ENCODE assay signal across 9 mouse cellular contexts in genomic region chr14:76765094-76765504, GRCm38 (mm10).
DNase-seq lines count a peak whose midpoint lies in the region; ATAC-seq and TF ChIP-seq lines count a peak whose summit lies in the region.
"Had no signal": no experiment of that assay in that cellular context is flagged by ENCODE, and none has a peak within 500 bp of the region (broad histone marks: within the 10 kb centered on the region; RNA-seq: fewer than 3 reads in every experiment).

No protein-coding gene starts in this region.

- DNase-seq in heart, adult 2 months, result peak; percentile 26 to 47
- no peak for DNase-seq in heart, postnatal 25 days (ENCODE audit: low spot score)
- DNase-seq in brain, adult 2 months (ENCODE audit: low read depth, low spot score), result peak; percentile 76
- DNase-seq in layer of hippocampus, postnatal 10 days (ENCODE audit: low spot score in 2 of 2), result peak; percentile 34 to 54
- no peak for DNase-seq in thymus, postnatal 0 days (ENCODE audit: low spot score)

- no peak overlapping the region for H3K27ac ChIP-seq in heart, adult 2 months
- H3K27ac ChIP-seq in forebrain, embryonic 15.5 days (replicated peaks), result peak overlapping the region; percentile 68
- peak overlapping the region; percentile 79 for H3K27ac ChIP-seq in stomach, embryonic 14.5 days (ENCODE audit: low read length)

- no peaks in the 10 kb centered on the region for H3K27me3 ChIP-seq in heart, adult 2 months (ENCODE audit: control insufficient read depth, insufficient read depth, low read length)
- H3K27me3 ChIP-seq in forebrain, embryonic 15.5 days, result no peaks in the 10 kb centered on the region
- no peaks in the 10 kb centered on the region for H3K27me3 ChIP-seq in stomach, embryonic 14.5 days (ENCODE audit: control insufficient read depth, insufficient read depth, low read length)

- ATAC-seq in forebrain, embryonic 15.5 days (replicated peaks), result peak; percentile 35
- ATAC-seq in stomach, embryonic 14.5 days (ENCODE audit: insufficient number of reproducible peaks, insufficient read depth, low FRiP score, low read depth), result peak; percentile 71
- ATAC-seq in erythroid progenitor cell, adult 5-6 weeks (replicated peaks; ENCODE audit: low FRiP score, poor library complexity, severe bottlenecking), result no peak

- TF ChIP-seq CTCF in heart, adult 2 months (IDR thresholded peaks at IDR 0.05), result no peak

- WGBS in heart, adult 2 months, result 73% methylated on average over 6 of the region's 6 CpGs
- WGBS in forebrain, embryonic 15.5 days, result 63% methylated on average over 6 of the region's 6 CpGs
- 43% methylated on average over 6 of the region's 6 CpGs for WGBS in stomach, embryonic 14.5 days

- H3K4me3 ChIP-seq in heart, adult 2 months, result no peak overlapping the region
- no peak overlapping the region for H3K4me3 ChIP-seq in forebrain, embryonic 15.5 days
- no peak overlapping the region for H3K4me3 ChIP-seq in stomach, embryonic 14.5 days (ENCODE audit: low read depth, low read length)

- H3K36me3 ChIP-seq in heart, adult 2 months (ENCODE audit: control insufficient read depth, insufficient read depth, low read length), result no peaks in the 10 kb centered on the region
- no peaks in the 10 kb centered on the region for H3K36me3 ChIP-seq in forebrain, embryonic 15.5 days
- no peaks in the 10 kb centered on the region for H3K36me3 ChIP-seq in stomach, embryonic 14.5 days (ENCODE audit: control insufficient read depth, insufficient read depth, low read length)

- no peak overlapping the region for H3K4me2 ChIP-seq in forebrain, embryonic 15.5 days (replicated peaks)
- H3K4me2 ChIP-seq in stomach, embryonic 14.5 days (replicated peaks; ENCODE audit: low read depth, low read length), result no peak overlapping the region

- no peak overlapping the region for H3K9ac ChIP-seq in heart, adult 2 months (ENCODE audit: low read depth, low read length)
- H3K9ac ChIP-seq in forebrain, embryonic 15.5 days (replicated peaks), result no peak overlapping the region
- H3K9ac ChIP-seq in stomach, embryonic 14.5 days (replicated peaks; ENCODE audit: low read depth, low read length), result no peak overlapping the region

- no peak for TF ChIP-seq EP300 in heart, adult 2 months (IDR thresholded peaks at IDR 0.05; ENCODE audit: insufficient read depth, low read depth, low read length)

- no peak for TF ChIP-seq POLR2A in heart, adult 2 months (IDR thresholded peaks at IDR 0.05; ENCODE audit: insufficient read depth, low read depth, low read length)

- intact Hi-C loops in heart, adult 2 months (cut with DNase I), result no loop called here
- intact Hi-C loops in heart, postnatal 25 days (cut with DNase I), result no loop called here

- H3K9me3 ChIP-seq in forebrain, embryonic 15.5 days, result no peaks in the 10 kb centered on the region
- no peaks in the 10 kb centered on the region for H3K9me3 ChIP-seq in stomach, embryonic 14.5 days (ENCODE audit: control insufficient read depth, low read depth, low read length)
- H3K9me3 ChIP-seq: megakaryocyte, embryonic 14.5 days had no signal

- H3K4me1 ChIP-seq in heart, adult 2 months (ENCODE audit: control insufficient read depth, insufficient read depth, low read length), result peaks cover 11% of the 10 kb centered on the region
- peaks cover 22% of the 10 kb centered on the region for H3K4me1 ChIP-seq in forebrain, embryonic 15.5 days
- peaks cover 26% of the 10 kb centered on the region for H3K4me1 ChIP-seq in stomach, embryonic 14.5 days (ENCODE audit: control insufficient read depth, insufficient read depth, low read length)

- H3K79me2 ChIP-seq in heart, adult 2 months (replicated peaks; ENCODE audit: control insufficient read depth, insufficient read depth, low read length), result no peaks in the 10 kb centered on the region

Comparison
In these comparisons a context has a peak if more than half of its experiments do, and no peak if none do; other contexts are left out.
1. DNase-seq: peak in heart, adult 2 months (2 of 2), brain, adult 2 months (single experiment) and layer of hippocampus, postnatal 10 days (2 of 2); none in heart, postnatal 25 days (single experiment) and thymus, postnatal 0 days (single experiment).